ENCODE assay signal across 8 mouse cellular contexts in genomic region chr6:38876071-38876911, GRCm38 (mm10). TPM values are rescaled to one million over a fixed set of nuclear protein-coding genes. Genes with fewer than 3 reads are reported as not detected.
DNase-seq lines count a peak whose midpoint lies in the region; ATAC-seq and TF ChIP-seq lines count a peak whose summit lies in the region.

TSS of gene Hipk2 (minus strand) at chr6:38876165.

- TF ChIP-seq POLR2A in bone marrow, adult 2 months (IDR thresholded peaks at IDR 0.05; ENCODE audit: borderline replicate concordance, control insufficient read depth, low read depth, low read length): peak; percentile 58; the same call in 1 of the 2 replicates
- 0 out of 2 replicates have a peak, but pooled peaks have one; percentile 7 for TF ChIP-seq POLR2A in heart, adult 2 months (IDR thresholded peaks at IDR 0.05; ENCODE audit: insufficient read depth, low read depth, low read length)
- no peak for TF ChIP-seq POLR2A in kidney, adult 2 months (IDR thresholded peaks at IDR 0.05; ENCODE audit: low read depth, low read length)
- no peak for TF ChIP-seq POLR2A in spleen, adult 2 months (IDR thresholded peaks at IDR 0.05; ENCODE audit: low read depth, low read length)

- peaks cover 3% of the 10 kb centered on the region for H3K4me1 ChIP-seq in bone marrow, adult 2 months (ENCODE audit: control insufficient read depth, insufficient read depth, low read length)
- no peaks in the 10 kb centered on the region; the same call in 1 of the 2 replicates for H3K4me1 ChIP-seq in embryonic facial prominence, embryonic 14.5 days (ENCODE audit: control insufficient read depth, insufficient read depth, low read length)
- H3K4me1 ChIP-seq in heart, adult 2 months (ENCODE audit: control insufficient read depth, insufficient read depth, low read length): no peaks in the 10 kb centered on the region; the same call in 1 of the 2 replicates
- H3K4me1 ChIP-seq in kidney, adult 2 months (ENCODE audit: control insufficient read depth, insufficient read depth, low read length): peaks cover 19% of the 10 kb centered on the region
- H3K4me1 ChIP-seq in limb, embryonic 13.5 days: peaks cover 31% of the 10 kb centered on the region
- H3K4me1 ChIP-seq in midbrain, embryonic 15.5 days: peaks cover 33% of the 10 kb centered on the region
- H3K4me1 ChIP-seq in spleen, adult 2 months (ENCODE audit: control insufficient read depth, insufficient read depth, insufficient read length): no peaks in the 10 kb centered on the region

- H3K36me3 ChIP-seq in embryonic facial prominence, embryonic 14.5 days (ENCODE audit: control insufficient read depth, insufficient read depth, low read length): no peaks in the 10 kb centered on the region
- no peaks in the 10 kb centered on the region for H3K36me3 ChIP-seq in heart, adult 2 months (ENCODE audit: control insufficient read depth, insufficient read depth, low read length)
- H3K36me3 ChIP-seq in kidney, adult 2 months (ENCODE audit: control insufficient read depth, insufficient read depth, low read length): no peaks in the 10 kb centered on the region
- no peaks in the 10 kb centered on the region for H3K36me3 ChIP-seq in limb, embryonic 13.5 days
- no peaks in the 10 kb centered on the region for H3K36me3 ChIP-seq in midbrain, embryonic 15.5 days (replicated peaks)
- no peaks in the 10 kb centered on the region for H3K36me3 ChIP-seq in spleen, adult 2 months (ENCODE audit: control insufficient read depth, insufficient read depth, low read length)

- peak within 1 kb of the TSS; percentile 63 for H3K4me2 ChIP-seq in embryonic facial prominence, embryonic 14.5 days (ENCODE audit: low read depth, low read length)
- H3K4me2 ChIP-seq in limb, embryonic 13.5 days (replicated peaks): peak within 1 kb of the TSS; percentile 72
- H3K4me2 ChIP-seq in midbrain, embryonic 15.5 days: peak within 1 kb of the TSS; percentile 61

- H3K27ac ChIP-seq in bone marrow, adult 2 months (ENCODE audit: control insufficient read depth, insufficient read depth, low read depth, low read length, poor library complexity): peak within 1 kb of the TSS; percentile 97
- peak within 1 kb of the TSS; percentile 92 for H3K27ac ChIP-seq in embryonic facial prominence, embryonic 14.5 days (replicated peaks; ENCODE audit: low read depth, low read length)
- H3K27ac ChIP-seq in heart, adult 2 months: peak within 1 kb of the TSS; percentile 90
- H3K27ac ChIP-seq in kidney, adult 2 months (ENCODE audit: insufficient read depth, low read depth, low read length): peak within 1 kb of the TSS; percentile 96
- peak within 1 kb of the TSS; percentile 97 for H3K27ac ChIP-seq in limb, embryonic 13.5 days
- peak within 1 kb of the TSS; percentile 97 for H3K27ac ChIP-seq in midbrain, embryonic 15.5 days
- H3K27ac ChIP-seq in spleen, adult 2 months (ENCODE audit: insufficient read depth, low read length): peak within 1 kb of the TSS; percentile 83

- peak within 1 kb of the TSS; percentile 83 for H3K4me3 ChIP-seq in bone marrow, adult 2 months (replicated peaks; ENCODE audit: control insufficient read depth, low read depth, low read length)
- peak within 1 kb of the TSS; percentile 88 for H3K4me3 ChIP-seq in embryonic facial prominence, embryonic 14.5 days (ENCODE audit: low read depth, low read length)
- peak within 1 kb of the TSS; percentile 76 for H3K4me3 ChIP-seq in heart, adult 2 months
- peak within 1 kb of the TSS; percentile 58 for H3K4me3 ChIP-seq in kidney, adult 2 months (ENCODE audit: insufficient read depth, low read depth, low read length)
- H3K4me3 ChIP-seq in limb, embryonic 13.5 days: peak within 1 kb of the TSS; percentile 98
- H3K4me3 ChIP-seq in midbrain, embryonic 15.5 days: peak within 1 kb of the TSS; percentile 90
- peak within 1 kb of the TSS; percentile 90 for H3K4me3 ChIP-seq in spleen, adult 2 months (ENCODE audit: extremely low read depth, insufficient read depth, insufficient read length)

- no peaks in the 10 kb centered on the region for H3K27me3 ChIP-seq in embryonic facial prominence, embryonic 14.5 days (replicated peaks; ENCODE audit: control insufficient read depth, insufficient read depth, low read length)
- no peaks in the 10 kb centered on the region; the same call in 1 of the 2 replicates for H3K27me3 ChIP-seq in heart, adult 2 months (ENCODE audit: control insufficient read depth, insufficient read depth, low read length)
- no peaks in the 10 kb centered on the region for H3K27me3 ChIP-seq in kidney, adult 2 months (replicated peaks; ENCODE audit: control insufficient read depth, insufficient read depth, low read length)
- no peaks in the 10 kb centered on the region for H3K27me3 ChIP-seq in limb, embryonic 13.5 days
- peaks cover 4% of the 10 kb centered on the region; the same call in 1 of the 2 replicates for H3K27me3 ChIP-seq in midbrain, embryonic 15.5 days (replicated peaks)
- no peaks in the 10 kb centered on the region; the same call in 1 of the 2 replicates for H3K27me3 ChIP-seq in spleen, adult 2 months (ENCODE audit: control insufficient read depth, insufficient read depth, low read length)

- TF ChIP-seq EP300 in heart, adult 2 months (IDR thresholded peaks at IDR 0.05; ENCODE audit: insufficient read depth, low read depth, low read length): no peak

- peak; percentile 64 for DNase-seq in 416B (ENCODE audit: low read depth)
- DNase-seq in embryonic facial prominence, embryonic 14.5 days (ENCODE audit: low spot score): peak; percentile 95
- peak; percentile 88 to 91 for DNase-seq in heart, adult 2 months
- peak; percentile 89 for DNase-seq in kidney, adult 2 months
- peak; percentile 54 to 83 for DNase-seq in spleen, adult 2 months (ENCODE audit: low read depth in 1 of 2, low spot score in 2 of 2)

- H3K79me2 ChIP-seq in heart, adult 2 months (replicated peaks; ENCODE audit: control insufficient read depth, insufficient read depth, low read length): no peaks in the 10 kb centered on the region

- peak; percentile 95 for ATAC-seq in embryonic facial prominence, embryonic 14.5 days (ENCODE audit: low read depth)
- ATAC-seq in limb, embryonic 13.5 days (ENCODE audit: low FRiP score, low read depth): peak; percentile 93
- ATAC-seq in midbrain, embryonic 15.5 days (replicated peaks): peak; percentile 89

- H3K9ac ChIP-seq in embryonic facial prominence, embryonic 14.5 days (ENCODE audit: low read depth, low read length): peak within 1 kb of the TSS; percentile 98
- H3K9ac ChIP-seq in heart, adult 2 months (ENCODE audit: low read depth, low read length): peak within 1 kb of the TSS; percentile 99
- peak within 1 kb of the TSS; percentile 100 for H3K9ac ChIP-seq in limb, embryonic 13.5 days
- peak within 1 kb of the TSS; percentile 99 for H3K9ac ChIP-seq in midbrain, embryonic 15.5 days

- intact Hi-C loops in heart, adult 2 months (cut with DNase I): loop anchor here (5.0 to 10.0 kb wide), 2 partner anchors 124 to 341 kb away; partner anchors contain the start of gene Fmc1

- no peaks in the 10 kb centered on the region for H3K9me3 ChIP-seq in embryonic facial prominence, embryonic 14.5 days (ENCODE audit: control insufficient read depth, low read length)
- H3K9me3 ChIP-seq in limb, embryonic 13.5 days: no peaks in the 10 kb centered on the region
- no peaks in the 10 kb centered on the region for H3K9me3 ChIP-seq in midbrain, embryonic 15.5 days

- WGBS in bone marrow, adult 2 months: 4% methylated on average over 106 of the region's 108 CpGs
- under 1% methylated on average over 25 of the region's 108 CpGs for WGBS in embryonic facial prominence, embryonic 14.5 days
- 1% methylated on average over 108 of the region's 108 CpGs for WGBS in heart, adult 2 months
- 2% methylated on average over 85 of the region's 108 CpGs for WGBS in kidney, adult 2 months
- WGBS in limb, embryonic 13.5 days: under 1% methylated on average over 96 of the region's 108 CpGs
- under 1% methylated on average over 75 of the region's 108 CpGs for WGBS in midbrain, embryonic 15.5 days
- WGBS in spleen, adult 2 months: 2% methylated on average over 80 of the region's 108 CpGs

- TF ChIP-seq CTCF in bone marrow, adult 2 months (IDR thresholded peaks at IDR 0.05; ENCODE audit: control insufficient read depth, insufficient read depth, low read length): no peak
- TF ChIP-seq CTCF in heart, adult 2 months (IDR thresholded peaks at IDR 0.05): peak; percentile 39
- 0 out of 2 replicates have a peak, but pooled peaks have one; percentile 20 for TF ChIP-seq CTCF in kidney, adult 2 months (conservative IDR thresholded peaks at IDR 0.05; ENCODE audit: insufficient read depth, insufficient read length, low read depth, low read length)
- TF ChIP-seq CTCF in spleen, adult 2 months (IDR thresholded peaks at IDR 0.05; ENCODE audit: extremely low read depth, insufficient read depth, insufficient read length, insufficient replicate concordance): no peak

RNA-seq across cellular contexts. Expression of gene Hipk2, which starts in this region (rescaled TPM):
- 23.4 and 39.5 TPM in 2 replicates for polyA plus RNA-seq in bone marrow, adult 2 months (2011; ENCODE audit: insufficient read depth, insufficient read length, low replicate concordance, missing spikeins)
- 9.3 and 10.7 TPM in 2 replicates for polyA plus RNA-seq in embryonic facial prominence, embryonic 14.5 days (2014; fragmentation: Nextera tagmentation; extraction: Ambion mirVana)
- 10 to 100 TPM; 91.0 to 98.5 TPM for total RNA-seq in heart, adult 2 months (2021)
- 35.9 and 51.3 TPM in 2 replicates for polyA plus RNA-seq in heart, adult 2 months (2012; rRNA removed)
- 46.4 and 50.8 TPM in 2 replicates for polyA plus RNA-seq in kidney, adult 2 months (2012; rRNA removed)
- polyA plus RNA-seq in limb, embryonic 13.5 days (2015; fragmentation: Nextera tagmentation; extraction: Ambion mirVana): 19.6 and 19.8 TPM in 2 replicates
- 43.5 and 45.3 TPM in 2 replicates for polyA plus RNA-seq in midbrain, embryonic 15.5 days (2015; fragmentation: Nextera tagmentation; extraction: Ambion mirVana)
- 14.9 and 19.4 TPM in 2 replicates for polyA plus RNA-seq in spleen, adult 2 months (2012; rRNA removed)

Comparison
In these comparisons a context has a peak if more than half of its experiments do, and no peak if none do; other contexts are left out.
1. Peak in every context shown above with its lines: DNase-seq, ATAC-seq, H3K4me3 ChIP-seq and H3K27ac ChIP-seq.
2. CTCF ChIP-seq: peak in heart, adult 2 months (single experiment) and kidney, adult 2 months (single experiment); none in bone marrow, adult 2 months (single experiment) and spleen, adult 2 months (single experiment).
3. POLR2A ChIP-seq: peak in bone marrow, adult 2 months (single experiment) and heart, adult 2 months (single experiment); none in kidney, adult 2 months (single experiment) and spleen, adult 2 months (single experiment).